Mouse (Mus musculus) kidney, embryonic 14.5 days (tissue): ENCODE measurements around the gene Sobp. TPM values are rescaled to one million over a fixed set of nuclear protein-coding genes. Genes with fewer than 3 reads are reported as not detected.
A peak's percentile ranks its signal among the peaks of the same experiment; 100 is the strongest.

ENCODE experiments used
- ATAC-seq: fragments of 200-750 bp; cut with Nextera tagmentation; 2 replicates; pipeline ENCODE4 v1.8.0; 2017; ENCODE audit warnings: moderate number of reproducible peaks, mild to moderate bottlenecking, moderate TSS enrichment, moderate library complexity; ENCODE audit not compliant: low FRiP score, low TSS enrichment
- H3K27ac ChIP-seq: fragments of 300-500 bp; sonication (generic); 2 replicates; pipeline ENCODE4 v1.5.1; 2014; ENCODE audit warnings: low read depth, mild to moderate bottlenecking, low read length, moderate library complexity, mixed read lengths
- H3K27me3 ChIP-seq: fragments of 300-500 bp; sonication (generic); 2 replicates; pipeline ENCODE4 v1.6.1; 2014; ENCODE audit warnings: mild to moderate bottlenecking, low read length; ENCODE audit not compliant: control insufficient read depth, insufficient read depth
- H3K36me3 ChIP-seq: fragments of 300-500 bp; sonication (generic); 2 replicates; pipeline ENCODE4 v1.6.1; 2014; ENCODE audit warnings: low read length, mixed read lengths; ENCODE audit not compliant: control insufficient read depth, insufficient read depth
- H3K4me1 ChIP-seq: fragments of 300-500 bp; sonication (generic); 2 replicates; pipeline ENCODE4 v1.6.1; 2014; ENCODE audit warnings: low read length, mixed read lengths; ENCODE audit not compliant: control insufficient read depth, insufficient read depth
- H3K4me2 ChIP-seq: fragments of 300-500 bp; sonication (generic); replicated peaks from 2 replicates; pipeline ENCODE4 v1.6.1; 2014; ENCODE audit warnings: low read depth, mild to moderate bottlenecking, low read length
- H3K4me3 ChIP-seq: fragments of 300-500 bp; sonication (generic); 2 replicates; pipeline ENCODE4 v1.5.1; 2014; ENCODE audit warnings: mild to moderate bottlenecking, low read length
- H3K9ac ChIP-seq: fragments of 300-500 bp; sonication (generic); 2 replicates; pipeline ENCODE4 v1.6.1; 2014; ENCODE audit warnings: low read depth, mild to moderate bottlenecking, low read length, moderate library complexity
- H3K9me3 ChIP-seq: fragments of 300-500 bp; sonication (generic); 2 replicates; pipeline ENCODE4 v1.6.1; 2016; ENCODE audit warnings: low read length; ENCODE audit not compliant: control insufficient read depth
- WGBS: fragments of 180-500 bp; shearing (Covaris S2); extraction: QIAGEN DNeasy Blood & Tissue Kit; methylation state at CpG from one replicate; pipeline ENCODE4 v1.1.7; 2014; 5-methylcytosine and 5-hydroxymethylcytosine counted together
- polyA plus RNA-seq: library from polyadenylated mRNA; unstranded; fragments of >200 nt; fragmentation: Nextera tagmentation; extraction: Ambion mirVana; gene quantifications from 2 replicates; pipeline ENCODE4 v1.2.1, GENCODE M21; 2014

Gene Sobp
- polyA plus RNA-seq, 1 experiment from 2014 or later, result 4.0 TPM

DNA sequence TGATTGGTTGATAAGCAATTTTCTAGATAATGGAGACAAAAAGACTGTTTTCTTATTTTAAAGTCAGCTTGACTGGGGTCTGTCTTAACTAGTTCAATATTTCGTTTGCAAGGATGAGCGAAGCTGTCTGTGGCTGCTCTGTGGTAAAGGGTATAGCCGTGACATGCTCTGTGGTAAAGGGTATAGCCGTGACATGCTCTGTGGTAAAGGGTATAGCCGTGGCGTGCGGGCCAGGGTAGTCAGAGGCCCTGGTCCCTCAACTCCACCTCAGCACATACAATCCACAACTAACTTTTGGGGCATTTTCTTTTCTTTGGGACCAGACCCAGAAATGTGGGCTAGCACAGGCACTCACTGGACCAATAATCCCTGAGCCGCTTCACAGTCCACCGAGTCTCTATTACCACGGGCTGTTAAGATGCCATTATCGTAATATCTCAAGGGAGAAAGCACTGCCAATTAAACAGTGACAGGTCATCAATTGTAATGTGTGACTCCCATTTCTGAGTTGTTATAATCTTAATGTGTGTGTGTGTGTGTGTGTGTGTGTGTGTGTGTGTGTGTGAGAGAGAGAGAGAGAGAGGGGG is 112.7 kb downstream of the Sobp start:
- Histone ChIP-seq H3K9me3 (no peaks in the 10 kb centered on the region), H3K27me3 (no peaks in the 10 kb centered on the region), H3K4me1 (no peaks in the 10 kb centered on the region), H3K9ac (no peak overlapping the region), H3K4me2 (no peak overlapping the region), H3K36me3 (no peaks in the 10 kb centered on the region), H3K27ac (no peak overlapping the region), H3K4me3 (no peak overlapping the region)
- WGBS, result 73% methylated on average over 11 of the region's 11 CpGs
- ATAC-seq, result no peak

- Histone ChIP-seq H3K4me2 (no peak overlapping the region), H3K4me1 (no peaks in the 10 kb centered on the region), H3K27me3 (no peaks in the 10 kb centered on the region), H3K9me3 (no peaks in the 10 kb centered on the region), H3K27ac (no peak overlapping the region), H3K36me3 (no peaks in the 10 kb centered on the region), H3K9ac (no peak overlapping the region), H3K4me3 (no peak overlapping the region)
- 90% methylated on average over 2 of the region's 2 CpGs for WGBS
- no peak for ATAC-seq
Observed at GRCm38 (mm10) chr10:43055405-43055804, 118.9 kb downstream of the Sobp start.

- no peak overlapping the region for H3K27ac ChIP-seq
- H3K4me3 ChIP-seq, result no peak overlapping the region
- no peaks in the 10 kb centered on the region for H3K27me3 ChIP-seq
- ATAC-seq, result no peak
- no peak overlapping the region for H3K9ac ChIP-seq
- no peaks in the 10 kb centered on the region for H3K4me1 ChIP-seq
- H3K9me3 ChIP-seq, result no peaks in the 10 kb centered on the region
- no peak overlapping the region for H3K4me2 ChIP-seq
- WGBS, result 77% methylated on average over 8 of the region's 8 CpGs
- H3K36me3 ChIP-seq, result no peaks in the 10 kb centered on the region
Observed at GRCm38 (mm10) chr10:43054776-43055175, 119.6 kb downstream of the Sobp start.

DNA sequence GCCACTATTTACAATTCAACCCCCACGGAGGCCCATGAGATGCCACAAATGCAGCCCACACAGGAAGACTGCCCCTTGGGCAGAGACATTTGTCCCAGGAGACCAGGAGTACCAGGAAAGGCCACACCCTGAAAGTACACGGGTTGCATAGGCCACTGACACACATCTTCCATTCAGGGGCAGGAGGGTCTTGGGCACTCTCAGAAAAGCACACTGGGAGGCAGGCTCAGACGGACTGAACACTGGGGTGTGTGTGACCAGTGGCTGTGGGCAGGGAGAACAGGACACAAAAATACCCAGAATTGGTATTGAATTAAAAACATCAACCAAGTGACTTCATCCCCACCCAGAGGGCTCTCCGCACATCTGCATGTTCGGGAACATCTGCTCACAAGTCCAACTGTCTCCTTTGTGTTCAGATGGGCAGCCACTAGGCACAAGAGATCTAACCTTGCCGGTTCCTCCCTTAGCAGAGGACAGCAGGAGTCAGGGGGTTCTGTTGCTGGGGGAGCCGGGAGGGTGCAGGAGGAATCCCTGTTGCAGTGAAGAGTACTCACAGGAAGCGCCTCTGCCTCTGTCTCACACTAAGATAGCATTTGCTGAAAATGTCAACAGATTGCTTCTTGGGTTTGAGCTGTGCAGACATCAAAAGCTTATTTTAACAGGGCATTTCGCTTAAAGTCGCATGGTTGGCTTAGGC is 120.3 kb downstream of the Sobp start:
- no peak overlapping the region for H3K4me3 ChIP-seq
- no peak overlapping the region for H3K9ac ChIP-seq
- WGBS, result 53% methylated on average over 10 of the region's 10 CpGs
- H3K4me2 ChIP-seq, result no peak overlapping the region
- H3K9me3 ChIP-seq, result no peaks in the 10 kb centered on the region
- no peaks in the 10 kb centered on the region for H3K27me3 ChIP-seq
- no peaks in the 10 kb centered on the region for H3K36me3 ChIP-seq
- H3K4me1 ChIP-seq, result no peaks in the 10 kb centered on the region
- no peak overlapping the region for H3K27ac ChIP-seq
- no peak for ATAC-seq

DNA sequence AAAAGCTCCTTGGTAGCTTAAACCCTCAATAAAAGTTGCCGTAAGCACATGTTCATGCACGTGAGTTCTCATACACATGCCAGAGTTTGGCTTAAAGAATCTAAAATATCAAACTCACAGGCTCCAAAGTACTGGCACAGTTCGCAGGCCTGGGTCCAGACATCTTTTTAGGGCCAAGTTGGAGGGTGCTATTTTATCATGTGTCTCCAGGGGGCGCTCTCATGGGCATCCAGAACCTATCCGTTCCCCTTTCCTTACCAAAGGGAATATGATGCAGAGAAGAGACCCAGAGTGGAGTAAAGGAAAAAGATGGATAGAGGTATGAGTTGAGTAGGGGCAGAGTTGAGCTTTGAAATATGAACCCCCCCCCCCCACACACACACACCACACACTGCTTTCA is 121.9 kb downstream of the Sobp start:
- Histone ChIP-seq H3K4me1 (no peaks in the 10 kb centered on the region), H3K36me3 (no peaks in the 10 kb centered on the region), H3K27ac (no peak overlapping the region), H3K9ac (no peak overlapping the region), H3K4me2 (no peak overlapping the region), H3K27me3 (no peaks in the 10 kb centered on the region), H3K4me3 (no peak overlapping the region), H3K9me3 (no peaks in the 10 kb centered on the region)
- 58% methylated on average over 5 of the region's 5 CpGs for WGBS
- ATAC-seq, result no peak

DNA sequence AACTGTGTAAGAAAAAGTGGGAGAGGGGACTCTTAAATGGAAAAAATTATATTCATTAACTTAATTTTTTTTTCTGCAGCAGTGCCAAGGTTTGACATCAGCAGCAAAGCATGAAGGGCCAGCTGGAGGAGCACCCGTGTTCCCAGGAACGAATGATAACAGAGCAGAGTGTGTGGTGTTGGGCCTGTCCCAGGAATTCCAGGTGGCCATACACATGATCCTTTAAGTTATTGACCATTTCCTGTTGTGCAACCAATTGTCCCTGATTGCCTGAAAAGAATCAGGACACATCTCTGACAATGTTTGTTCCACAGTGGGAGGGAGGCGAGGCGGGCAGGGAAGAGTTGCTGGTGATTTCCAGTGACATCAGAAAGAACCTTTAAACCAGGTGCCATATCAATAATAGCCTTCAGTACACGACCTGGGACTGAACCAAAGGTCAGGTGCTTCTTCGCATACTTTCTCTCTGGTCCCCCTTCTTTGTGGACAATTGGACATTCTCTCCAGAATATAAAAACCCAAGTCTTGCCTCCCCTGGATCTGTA is 126.5 kb downstream of the Sobp start:
- no peak overlapping the region for H3K9ac ChIP-seq
- no peak overlapping the region for H3K4me3 ChIP-seq
- no peak overlapping the region for H3K27ac ChIP-seq
- H3K36me3 ChIP-seq, result no peaks in the 10 kb centered on the region
- no peak for ATAC-seq
- H3K4me2 ChIP-seq, result no peak overlapping the region
- no peaks in the 10 kb centered on the region for H3K9me3 ChIP-seq
- peaks cover 9% of the 10 kb centered on the region for H3K4me1 ChIP-seq
- 69% methylated on average over 6 of the region's 6 CpGs for WGBS
- H3K27me3 ChIP-seq, result no peaks in the 10 kb centered on the region

GRCm38 (mm10) chr10:43043351-43044209 is 130.8 kb downstream of the Sobp start:
- H3K4me1 ChIP-seq, result peaks cover 13% of the 10 kb centered on the region
- H3K4me3 ChIP-seq, result no peak overlapping the region
- H3K9me3 ChIP-seq, result peaks cover 4% of the 10 kb centered on the region; the same call in 1 of the 2 replicates
- no peak overlapping the region for H3K9ac ChIP-seq
- H3K27ac ChIP-seq, result peak overlapping the region; percentile 71
- 30% methylated on average over 7 of the region's 7 CpGs for WGBS
- no peaks in the 10 kb centered on the region for H3K36me3 ChIP-seq
- H3K4me2 ChIP-seq, result no peak overlapping the region
- no peak for ATAC-seq
- no peaks in the 10 kb centered on the region for H3K27me3 ChIP-seq

DNA sequence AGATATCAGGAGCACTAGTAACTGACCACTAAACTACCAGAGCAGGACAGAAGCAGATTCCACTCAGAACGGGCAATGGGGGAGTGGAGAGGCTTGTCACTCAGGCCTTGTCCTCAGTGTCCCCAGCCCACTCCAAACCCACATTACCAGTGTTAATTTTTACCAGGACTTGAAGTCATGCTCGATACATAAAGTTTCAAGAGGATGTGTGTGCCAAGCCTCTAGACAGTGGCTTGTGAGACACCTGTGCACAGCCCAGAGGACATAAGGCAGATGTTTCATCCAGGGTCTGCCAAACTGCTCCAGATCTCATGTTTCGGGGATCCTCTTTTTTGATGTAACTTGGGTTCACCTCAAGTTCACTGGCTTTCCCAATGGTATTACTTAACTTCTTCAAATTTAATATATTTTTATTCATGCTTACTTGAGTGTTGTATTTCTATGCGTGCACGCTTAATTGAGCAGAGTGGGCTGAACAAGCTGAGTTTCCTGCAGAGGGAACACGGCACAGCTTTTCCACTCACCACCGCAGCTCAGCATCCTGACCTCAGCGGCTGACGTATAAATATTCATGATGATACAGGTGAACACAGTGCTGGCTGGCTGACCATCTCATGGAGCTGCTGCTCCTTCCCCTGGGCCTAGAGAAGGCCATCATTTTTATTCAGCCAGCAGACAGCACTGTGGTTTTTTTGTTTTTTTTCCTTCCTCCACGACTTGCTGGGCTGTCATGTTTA is 131.6 kb downstream of the Sobp start:
- no peak overlapping the region for H3K4me3 ChIP-seq
- ATAC-seq, result no peak
- peak overlapping the region; percentile 71 for H3K27ac ChIP-seq
- no peak overlapping the region for H3K4me2 ChIP-seq
- H3K36me3 ChIP-seq, result no peaks in the 10 kb centered on the region
- H3K4me1 ChIP-seq, result peaks cover 17% of the 10 kb centered on the region
- no peaks in the 10 kb centered on the region for H3K27me3 ChIP-seq
- WGBS, result 33% methylated on average over 10 of the region's 10 CpGs
- H3K9me3 ChIP-seq, result peaks cover 4% of the 10 kb centered on the region; the same call in 1 of the 2 replicates
- H3K9ac ChIP-seq, result no peak overlapping the region
